Mouse (Mus musculus) T-helper 1 cell (primary cell): ENCODE measurements around the gene E130114P18Rik.

Experiments used
- in situ Hi-C: fragments of 300-600 bp; cut with MboI, MseI; formaldehyde crosslinking; loops from one replicate; pipeline ENCODE4 v1.15.1; 2025; ENCODE audit warnings: high pct_unique_total_duplicates

E130114P18Rik gene

DNA sequence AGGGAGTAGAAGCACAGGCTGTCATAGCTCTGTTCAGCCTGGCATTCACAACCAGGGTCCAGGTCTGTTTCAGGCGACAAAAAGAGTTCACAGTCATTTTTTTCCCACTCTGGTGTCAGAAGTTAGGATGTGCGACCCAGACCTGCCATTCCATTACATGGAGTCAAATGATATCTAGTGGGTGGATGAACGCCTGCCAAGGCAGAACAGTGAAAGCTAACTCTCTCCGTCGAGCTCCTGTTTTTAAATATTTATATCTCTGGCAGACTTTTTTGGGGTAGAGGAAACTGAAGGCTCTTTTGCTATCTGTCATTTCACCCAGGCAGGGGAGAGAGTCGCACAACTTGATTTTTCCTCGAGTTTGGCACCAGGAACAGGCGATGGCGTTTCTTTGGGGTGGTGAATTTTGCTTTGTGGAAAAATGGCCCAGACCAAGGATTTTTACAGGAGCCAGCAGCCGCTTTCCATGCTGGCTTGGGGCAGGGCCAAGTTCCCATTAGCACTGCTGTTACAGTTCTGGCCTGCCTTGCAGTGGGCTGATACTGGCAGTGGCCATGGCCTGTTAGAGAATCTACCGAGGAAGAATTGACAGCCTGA is 166.5 kb downstream of the E130114P18Rik start:
- in situ Hi-C loops = no loop called here

GRCm38 (mm10) chr4:97609831-97610727 is 167.8 kb downstream of the E130114P18Rik start:
- in situ Hi-C loops = no loop called here

- in situ Hi-C loops = no loop called here
Measured at GRCm38 (mm10) chr4:97609329-97609728, 168.5 kb downstream of the E130114P18Rik start.

GRCm38 (mm10) chr4:97608728-97609127 is 169.2 kb downstream of the E130114P18Rik start:
- in situ Hi-C loops = no loop called here

- in situ Hi-C loops = no loop called here
Measured at GRCm38 (mm10) chr4:97608134-97608533, 169.7 kb downstream of the E130114P18Rik start.

GRCm38 (mm10) chr4:97607169-97607568 is 170.7 kb downstream of the E130114P18Rik start:
- in situ Hi-C loops = no loop called here

DNA sequence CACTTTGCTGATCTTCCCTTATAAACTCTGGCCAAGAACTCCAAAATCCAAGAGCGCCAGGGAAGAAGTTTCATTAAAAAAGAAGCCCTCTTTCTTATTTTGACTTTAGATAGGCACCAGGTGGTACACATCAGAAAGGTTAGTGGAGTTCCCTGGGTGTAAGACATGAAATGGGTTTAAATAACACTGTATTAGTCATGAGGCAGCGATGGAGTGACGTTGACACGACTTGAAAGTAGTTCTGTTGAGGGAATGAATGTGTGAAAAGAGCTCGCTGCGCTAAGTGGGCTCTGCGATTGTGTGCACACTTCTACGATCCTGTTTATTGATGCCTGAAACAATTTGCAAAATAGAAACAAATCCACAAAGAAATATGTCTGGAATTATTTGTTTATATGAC is 171.4 kb downstream of the E130114P18Rik start:
- in situ Hi-C loops = no loop called here

DNA sequence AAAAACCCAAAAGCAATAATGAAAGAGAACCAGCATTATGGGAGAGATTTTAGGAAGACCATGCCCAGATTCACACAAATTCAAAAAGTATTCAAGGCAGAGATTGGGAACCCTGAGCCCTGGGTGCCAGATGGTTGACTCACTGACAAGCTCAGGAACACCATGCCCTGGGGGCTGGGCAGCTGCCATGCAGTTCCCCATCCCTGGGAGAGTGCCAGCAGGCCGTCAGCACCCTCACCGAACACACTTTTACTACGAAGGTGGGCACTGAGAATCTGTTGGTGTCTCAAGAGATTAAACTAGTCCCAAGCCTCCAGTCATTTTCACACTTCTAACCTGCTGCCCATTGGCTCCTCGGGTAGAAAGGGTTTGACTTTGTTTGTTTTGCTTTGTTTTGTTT is 175.3 kb downstream of the E130114P18Rik start:
- in situ Hi-C loops = no loop called here

DNA sequence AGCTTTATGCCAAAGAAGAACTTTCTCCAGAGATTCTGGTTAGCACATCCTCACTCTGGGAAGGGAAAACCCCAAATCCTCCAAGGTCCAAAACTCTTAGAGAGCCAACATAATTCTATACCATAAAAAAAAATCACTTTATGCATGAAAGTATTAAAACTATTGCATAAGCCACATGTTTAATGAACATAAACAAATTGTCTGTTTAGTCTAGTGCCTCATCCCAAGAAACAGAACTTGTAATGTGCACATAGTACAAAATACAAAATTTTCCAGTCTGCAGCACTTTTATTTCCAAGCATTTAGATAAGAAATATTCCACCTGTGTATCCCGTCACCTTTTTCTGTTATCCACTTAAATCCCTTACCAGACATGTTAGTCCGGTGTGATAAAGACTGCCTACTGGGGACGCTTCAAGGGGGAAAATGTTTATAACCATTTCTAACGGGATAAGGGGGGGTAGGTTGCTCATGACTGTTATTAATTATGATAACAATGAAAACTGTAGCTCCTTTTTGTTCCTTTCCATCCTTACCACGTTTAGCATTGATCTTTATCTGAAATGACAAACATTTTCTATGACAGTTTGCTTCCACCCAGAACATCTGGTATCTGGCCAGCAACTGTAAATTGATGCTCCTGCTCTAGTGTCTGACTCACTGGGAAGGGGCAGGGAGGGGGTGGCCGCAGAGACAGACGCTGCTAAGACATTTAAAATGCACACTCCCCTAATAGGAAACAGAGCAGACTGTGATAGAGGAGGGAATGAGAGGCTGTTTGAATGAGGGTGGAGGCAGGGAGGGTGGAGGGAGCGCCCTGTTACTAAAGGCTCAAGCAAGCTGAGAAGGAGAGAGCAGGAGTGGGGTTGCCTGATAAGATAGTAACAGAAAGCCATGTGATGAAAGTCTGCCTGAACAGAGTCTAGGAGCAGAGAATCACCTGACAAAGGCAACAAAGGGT is 176.7 kb downstream of the E130114P18Rik start:
- in situ Hi-C loops = no loop called here

- in situ Hi-C loops = no loop called here
Measured at GRCm38 (mm10) chr4:97597443-97597842, 180.4 kb downstream of the E130114P18Rik start.

DNA sequence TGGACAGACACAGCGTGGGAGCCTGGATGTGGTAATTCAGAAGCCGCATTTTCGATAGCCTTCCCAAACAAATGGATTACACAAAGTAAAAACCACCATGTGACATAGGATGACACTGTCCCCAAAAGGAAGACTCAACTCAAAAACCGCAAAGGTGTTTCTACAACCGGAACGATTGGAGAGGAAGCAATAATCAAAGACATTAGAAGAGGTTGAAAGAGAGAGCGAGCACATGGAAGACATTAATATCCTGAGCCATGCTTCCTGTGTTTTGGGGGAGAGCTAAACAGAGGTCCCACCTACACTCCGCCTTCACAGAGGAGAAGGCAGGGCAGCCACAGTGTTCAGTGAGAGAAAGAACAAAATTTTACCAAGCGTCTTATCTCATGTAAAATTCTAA is 181.5 kb downstream of the E130114P18Rik start:
- in situ Hi-C loops = no loop called here

GRCm38 (mm10) chr4:97593869-97594268 is 184.0 kb downstream of the E130114P18Rik start:
- in situ Hi-C loops = no loop called here

GRCm38 (mm10) chr4:97589790-97590189 is 188.1 kb downstream of the E130114P18Rik start:
- in situ Hi-C loops = no loop called here

GRCm38 (mm10) chr4:97587412-97588010 is 190.4 kb downstream of the E130114P18Rik start:
- in situ Hi-C loops = no loop called here

- in situ Hi-C loops = no loop called here
Measured at GRCm38 (mm10) chr4:97585170-97585569, 192.7 kb downstream of the E130114P18Rik start.

DNA sequence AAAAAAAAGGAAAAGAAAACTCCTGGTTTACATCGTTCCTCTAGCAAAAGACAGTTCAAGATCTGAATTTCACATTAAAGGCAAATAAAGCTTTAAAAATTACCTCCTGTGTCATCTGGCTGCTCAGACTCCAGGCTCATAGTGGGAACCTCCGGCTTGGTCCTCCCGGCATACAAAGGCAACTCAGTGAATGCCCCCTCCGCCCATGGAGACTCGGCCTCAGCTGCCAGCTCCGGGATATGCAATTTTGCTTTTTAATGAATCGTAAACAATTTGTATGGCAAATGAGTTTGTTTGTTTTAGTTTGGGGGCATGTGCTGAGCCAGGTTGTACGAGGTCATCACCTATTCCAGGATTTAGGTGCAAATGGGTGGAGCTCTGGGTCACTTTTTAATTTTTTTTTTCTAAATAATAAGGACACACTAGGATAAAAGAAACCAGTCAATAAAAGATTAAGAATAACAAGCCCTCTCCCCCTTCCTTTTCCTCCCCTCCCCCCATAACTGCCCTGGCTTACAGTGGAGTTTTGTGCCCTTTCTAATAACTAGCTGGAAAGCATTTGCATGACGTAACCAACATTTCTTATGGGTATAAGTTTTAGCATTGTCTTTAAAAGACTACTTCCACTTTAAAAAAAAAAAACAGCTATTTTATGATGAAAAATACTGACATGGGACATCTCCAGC is 193.3 kb downstream of the E130114P18Rik start:
- in situ Hi-C loops = no loop called here

DNA sequence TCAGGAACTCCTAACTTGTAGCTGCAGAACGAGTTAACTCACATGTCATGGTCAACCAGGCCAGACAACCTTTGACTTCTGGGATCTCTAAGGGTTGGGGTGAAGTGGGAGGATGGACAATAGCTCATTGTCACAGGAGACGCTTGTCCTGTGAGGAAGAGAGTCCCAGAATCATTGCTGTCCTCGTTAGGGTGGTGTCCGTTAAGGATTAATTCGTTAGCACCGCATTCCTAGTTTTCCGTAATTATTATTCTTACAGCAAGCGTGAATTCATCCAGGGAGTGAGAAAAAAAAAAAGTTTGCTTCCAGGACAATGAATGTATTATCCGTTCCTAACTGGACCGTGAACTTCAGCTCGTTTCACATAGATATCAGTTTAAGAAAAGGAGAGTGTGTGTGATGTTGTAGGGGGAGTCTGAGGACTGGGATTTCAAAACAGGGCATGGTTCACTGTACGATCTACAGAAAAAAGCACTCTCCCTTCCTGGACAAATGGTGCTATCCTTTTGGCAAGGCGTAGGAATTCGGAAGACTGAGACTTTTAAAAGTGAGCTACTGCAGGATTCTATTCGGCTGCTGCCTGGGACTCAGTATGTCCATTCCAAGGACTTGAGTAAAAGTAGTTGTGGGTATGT is 195.0 kb downstream of the E130114P18Rik start:
- in situ Hi-C loops = no loop called here

- in situ Hi-C loops = no loop called here
Measured at GRCm38 (mm10) chr4:97582064-97582415, 195.8 kb downstream of the E130114P18Rik start.

DNA sequence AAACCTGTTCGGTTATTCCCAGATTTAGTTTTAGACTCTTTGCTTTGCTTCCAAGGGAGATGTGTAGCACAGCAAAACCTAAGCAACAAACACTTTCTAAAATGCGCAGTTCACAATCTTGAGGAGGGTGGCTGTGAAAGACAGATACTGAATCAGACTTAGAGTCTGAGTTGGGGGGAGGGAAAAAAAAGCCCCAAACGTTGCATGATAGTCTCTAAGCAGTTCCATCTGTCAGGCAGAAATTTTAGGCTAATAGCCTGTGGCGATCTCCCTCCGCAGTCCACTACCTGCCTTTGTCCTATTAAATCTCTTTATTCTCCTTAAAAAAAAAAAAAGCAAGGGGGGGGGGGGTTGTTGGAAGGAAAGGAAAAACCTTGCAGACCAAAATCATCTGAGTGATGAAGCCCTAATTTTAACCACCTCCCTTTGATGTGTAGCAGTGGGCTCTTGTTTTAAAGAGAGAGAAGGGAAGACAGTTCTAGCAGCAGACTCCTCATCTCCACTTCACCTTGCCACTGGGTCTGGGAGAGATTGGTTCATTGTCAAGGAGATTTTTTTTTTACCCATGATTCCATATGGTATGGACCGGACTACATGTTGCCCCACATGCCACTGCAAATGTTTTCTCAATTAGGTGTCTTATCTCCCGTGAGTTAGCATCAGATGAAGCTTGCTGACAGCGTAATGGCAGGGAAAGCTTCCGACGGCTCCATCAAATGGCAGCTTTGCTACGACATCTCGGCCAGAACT is 196.4 kb downstream of the E130114P18Rik start:
- in situ Hi-C loops = no loop called here

GRCm38 (mm10) chr4:97580906-97581305 is 197.0 kb downstream of the E130114P18Rik start:
- in situ Hi-C loops = no loop called here
